Mouse (Mus musculus) CH12.LX (cell line): Measurements from ENCODE around the gene Fam19a5.

Experiments
- CTCF ChIP-seq, 2 experiments: IDR thresholded peaks in 1 of 2; conservative IDR thresholded peaks in 1 of 2; 2 replicates each; pipeline ENCODE4 v1.5.1; 2011 to 2012; ENCODE audit warnings: low read depth in 2 of 2, low read length in 2 of 2, improper control_type of control experiment in 1 of 2, inconsistent platforms in 1 of 2, mild to moderate bottlenecking in 1 of 2, moderate library complexity in 1 of 2
- EP300 ChIP-seq: IDR thresholded peaks from 2 replicates; pipeline ENCODE4 v1.6.1; 2011; ENCODE audit warnings: low read length, improper control_type of control experiment
- HCFC1 ChIP-seq: IDR thresholded peaks from 2 replicates; pipeline ENCODE4 v1.6.1; 2012; ENCODE audit warnings: low read depth, mild to moderate bottlenecking, inconsistent platforms, low read length, improper control_type of control experiment
- MAFK ChIP-seq: IDR thresholded peaks from 2 replicates; pipeline ENCODE4 v1.6.1; 2011; ENCODE audit warnings: low read length, improper control_type of control experiment; ENCODE audit not compliant: insufficient replicate concordance
- MAX ChIP-seq: IDR thresholded peaks from 2 replicates; pipeline ENCODE4 v1.6.1; 2011; ENCODE audit warnings: low read length, improper control_type of control experiment
- NELFE ChIP-seq: IDR thresholded peaks from 2 replicates; pipeline ENCODE4 v1.6.1; 2011; ENCODE audit warnings: low read depth, low read length, improper control_type of control experiment
- POLR2A ChIP-seq: IDR thresholded peaks from 2 replicates; pipeline ENCODE4 v1.6.1; 2011; ENCODE audit warnings: low read depth, mild to moderate bottlenecking, improper control_type of control experiment, low read length
- POLR2AphosphoS2 ChIP-seq: IDR thresholded peaks from 2 replicates; pipeline ENCODE4 v1.6.1; 2011; ENCODE audit warnings: low read depth, low read length, improper control_type of control experiment
- RAD21 ChIP-seq: IDR thresholded peaks from 2 replicates; pipeline ENCODE4 v1.6.1; 2011; ENCODE audit warnings: low read depth, mild to moderate bottlenecking, low read length, improper control_type of control experiment, moderate library complexity
- USF2 ChIP-seq: conservative IDR thresholded peaks from 2 replicates; pipeline ENCODE4 v1.6.1; 2011; ENCODE audit warnings: low read depth, low read length, improper control_type of control experiment
- ZC3H11A ChIP-seq: IDR thresholded peaks from 2 replicates; pipeline ENCODE4 v1.6.1; 2012; ENCODE audit warnings: low read depth, mild to moderate bottlenecking, inconsistent platforms, low read length, improper control_type of control experiment

DNA sequence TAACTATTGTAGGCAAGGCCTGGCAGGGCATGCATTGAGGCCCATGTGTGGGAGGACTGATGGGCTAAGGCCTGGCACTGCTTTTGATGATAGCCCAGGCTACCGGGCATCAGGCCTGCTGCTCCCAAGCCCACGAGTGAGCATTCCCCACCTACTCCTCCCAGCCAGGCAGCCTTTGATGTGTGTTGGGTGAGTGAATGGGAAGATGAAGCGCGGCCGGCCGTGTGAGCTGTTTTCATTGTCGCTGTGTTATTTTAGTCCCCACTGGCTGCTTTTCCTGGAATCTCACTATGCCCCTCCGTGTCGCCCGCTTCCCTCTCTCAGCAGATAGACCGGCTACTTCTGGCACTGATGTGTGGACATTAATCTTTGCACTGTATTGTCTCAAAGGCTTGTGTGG lies 26.1 kb downstream of the Fam19a5 start:
- TF ChIP-seq CTCF (conservative IDR thresholded peaks at IDR 0.05 in 1 of 2, IDR thresholded peaks at IDR 0.05 in 1 of 2; ENCODE audit: low read depth in 2 of 2, low read length in 2 of 2) (no peak), POLR2A (no peak), EP300 (no peak), MAX (no peak), ZC3H11A (no peak), MAFK (no peak), USF2 (no peak), RAD21 (no peak), POLR2AphosphoS2 (no peak), NELFE (no peak), HCFC1 (no peak)
